Mouse (Mus musculus) MEL (cell line): ENCODE results near the gene Crat. TPM values are rescaled to one million over a fixed set of nuclear protein-coding genes. Genes with fewer than 3 reads are reported as not detected.

Experiments used
- DNase-seq: peaks from one replicate; pipeline ENCODE4 v3.0.0; 2011; ENCODE audit warnings: low read depth, low spot score
- H3K27ac ChIP-seq: 2 replicates; pipeline ENCODE4 v1.5.1; 2012; ENCODE audit warnings: low read depth, mild to moderate bottlenecking, control low read depth, low read length, moderate library complexity; ENCODE audit not compliant: control insufficient read depth
- H3K27me3 ChIP-seq, 2 experiments: fragments of 150-350 bp in 1 of 2; sonication (generic) in 1 of 2; 2 replicates each; pipeline ENCODE4 v1.6.1; 2012; ENCODE audit warnings: low read length in 2 of 2, mild to moderate bottlenecking in 2 of 2, improper control_type of control experiment in 1 of 2, moderate library complexity in 1 of 2; ENCODE audit not compliant: insufficient read depth in 2 of 2, control insufficient read depth in 1 of 2
- H3K36me3 ChIP-seq, 2 experiments: 2 replicates each; pipeline ENCODE4 v1.6.1; 2012 to 2014; ENCODE audit warnings: low read length in 2 of 2, improper control_type of control experiment in 1 of 2, inconsistent platforms in 1 of 2, mild to moderate bottlenecking in 1 of 2; ENCODE audit not compliant: insufficient read depth in 2 of 2, control insufficient read depth in 1 of 2
- H3K4me1 ChIP-seq, 2 experiments: fragments of 150-350 bp in 1 of 2; sonication (generic) in 1 of 2; 2 replicates each; pipeline ENCODE4 v1.6.1; 2012; ENCODE audit warnings: low read length in 2 of 2, improper control_type of control experiment in 1 of 2, mild to moderate bottlenecking in 1 of 2; ENCODE audit not compliant: insufficient read depth in 2 of 2, control insufficient read depth in 1 of 2
- H3K4me3 ChIP-seq, 2 experiments: fragments of 150-350 bp in 1 of 2; sonication (generic) in 1 of 2; 2 replicates each; pipeline ENCODE4 v1.5.1; 2012; ENCODE audit warnings: low read depth in 2 of 2, low read length in 2 of 2, mild to moderate bottlenecking in 2 of 2, moderate library complexity in 2 of 2, control low read depth in 1 of 2, improper control_type of control experiment in 1 of 2; ENCODE audit not compliant: control insufficient read depth in 1 of 2, insufficient read depth in 1 of 2
- H3K79me2 ChIP-seq: 2 replicates; pipeline ENCODE4 v1.6.1; 2012; ENCODE audit warnings: mild to moderate bottlenecking, low read length, moderate library complexity; ENCODE audit not compliant: control insufficient read depth, poor library complexity, insufficient read depth
- H3K9ac ChIP-seq: 2 replicates; pipeline ENCODE4 v1.6.1; 2012; ENCODE audit warnings: low read depth, mild to moderate bottlenecking, control low read depth, low read length, moderate library complexity; ENCODE audit not compliant: control insufficient read depth, poor library complexity, severe bottlenecking
- H3K9me3 ChIP-seq: fragments of 150-350 bp; sonication (generic); replicated peaks from 2 replicates; pipeline ENCODE4 v1.6.1; 2012; ENCODE audit warnings: mild to moderate bottlenecking, low read length, improper control_type of control experiment, moderate library complexity; ENCODE audit not compliant: insufficient read depth
- CHD1 ChIP-seq: IDR thresholded peaks from 2 replicates; pipeline ENCODE4 v1.6.1; 2012; ENCODE audit warnings: low read depth, mild to moderate bottlenecking, inconsistent platforms, low read length, improper control_type of control experiment
- E2F4 ChIP-seq: IDR thresholded peaks from 2 replicates; pipeline ENCODE4 v1.6.1; 2011; ENCODE audit warnings: low read depth, low read length, improper control_type of control experiment, borderline replicate concordance
- ELF1 ChIP-seq: IDR thresholded peaks from 2 replicates; pipeline ENCODE4 v1.6.1; 2014; ENCODE audit warnings: low read depth, mild to moderate bottlenecking, inconsistent platforms, low read length, improper control_type of control experiment, moderate library complexity
- GABPA ChIP-seq: IDR thresholded peaks from 2 replicates; pipeline ENCODE4 v1.6.1; 2012; ENCODE audit warnings: low read depth, mild to moderate bottlenecking, inconsistent platforms, low read length, improper control_type of control experiment, moderate library complexity
- GATA1 ChIP-seq: IDR thresholded peaks from 2 replicates; pipeline ENCODE4 v1.6.1; 2011; ENCODE audit warnings: low read depth, low read length, improper control_type of control experiment
- JUND ChIP-seq: IDR thresholded peaks from 2 replicates; pipeline ENCODE4 v1.6.1; 2011; ENCODE audit warnings: low read depth, mild to moderate bottlenecking, improper control_type of control experiment, low read length
- KAT2A ChIP-seq: conservative IDR thresholded peaks from 2 replicates; pipeline ENCODE4 v1.6.1; 2012; ENCODE audit warnings: low read depth, low read length, improper control_type of control experiment, inconsistent platforms
- MAX ChIP-seq: IDR thresholded peaks from 2 replicates; pipeline ENCODE4 v1.6.1; 2011; ENCODE audit warnings: low read length, improper control_type of control experiment
- MXI1 ChIP-seq: IDR thresholded peaks from 2 replicates; pipeline ENCODE4 v1.6.1; 2011; ENCODE audit warnings: mild to moderate bottlenecking, low read depth, low read length, improper control_type of control experiment
- POLR2A ChIP-seq, 2 experiments: IDR thresholded peaks; 2 replicates each; pipeline ENCODE4 v1.6.1; 2011 to 2012; ENCODE audit warnings: low read length in 2 of 2, mild to moderate bottlenecking in 2 of 2, control low read depth in 1 of 2, improper control_type of control experiment in 1 of 2, low read depth in 1 of 2, moderate library complexity in 1 of 2; ENCODE audit not compliant: control insufficient read depth in 1 of 2, insufficient read depth in 1 of 2, poor library complexity in 1 of 2
- POLR2AphosphoS2 ChIP-seq: IDR thresholded peaks from 2 replicates; pipeline ENCODE4 v1.6.1; 2011; ENCODE audit warnings: low read length, improper control_type of control experiment
- TAL1 ChIP-seq: IDR thresholded peaks from 2 replicates; pipeline ENCODE4 v1.6.1; 2012; ENCODE audit warnings: mild to moderate bottlenecking, inconsistent platforms, low read length, moderate library complexity, mixed read lengths
- TBP ChIP-seq: IDR thresholded peaks from 2 replicates; pipeline ENCODE4 v1.8.0; 2011; ENCODE audit warnings: low read depth, low read length, improper control_type of control experiment
- TCF12 ChIP-seq: IDR thresholded peaks from 2 replicates; pipeline ENCODE4 v1.6.1; 2014; ENCODE audit warnings: low read depth, mild to moderate bottlenecking, inconsistent platforms, low read length, improper control_type of control experiment, moderate library complexity
- UBTF ChIP-seq: IDR thresholded peaks from 2 replicates; pipeline ENCODE4 v1.6.1; 2012; ENCODE audit warnings: low read depth, mild to moderate bottlenecking, inconsistent platforms, low read length, improper control_type of control experiment, moderate library complexity, borderline replicate concordance; ENCODE audit not compliant: insufficient read depth
- USF2 ChIP-seq, 2 experiments: IDR thresholded peaks; 2 replicates each; pipeline ENCODE4 v1.6.1; 2011 to 2012; ENCODE audit warnings: improper control_type of control experiment in 2 of 2, low read length in 2 of 2, borderline replicate concordance in 1 of 2, inconsistent platforms in 1 of 2, low read depth in 1 of 2, mild to moderate bottlenecking in 1 of 2; ENCODE audit not compliant: insufficient read depth in 1 of 2
- ZC3H11A ChIP-seq: IDR thresholded peaks from 2 replicates; pipeline ENCODE4 v1.6.1; 2012; ENCODE audit warnings: low read depth, mild to moderate bottlenecking, inconsistent platforms, low read length, improper control_type of control experiment
- ZKSCAN1 ChIP-seq: IDR thresholded peaks from 2 replicates; pipeline ENCODE4 v1.6.1; 2012; ENCODE audit warnings: low read depth, mild to moderate bottlenecking, inconsistent platforms, low read length, improper control_type of control experiment, moderate library complexity
- ZMIZ1 ChIP-seq: IDR thresholded peaks from 2 replicates; pipeline ENCODE4 v1.6.1; 2012; ENCODE audit warnings: low read depth, mild to moderate bottlenecking, inconsistent platforms, low read length, improper control_type of control experiment, moderate library complexity
- ZNF384 ChIP-seq: IDR thresholded peaks from 2 replicates; pipeline ENCODE4 v1.6.1; 2012; ENCODE audit warnings: low read depth, mild to moderate bottlenecking, inconsistent platforms, low read length, improper control_type of control experiment
- polyA plus RNA-seq, 2 experiments: library from polyadenylated mRNA; stranded (reverse) in 1 of 2; unstranded in 1 of 2; fragments of >175 nt in 1 of 2; fragments of >200 nt in 1 of 2; gene quantifications; 2 replicates each; pipeline versions ENCODE4 v1.2.1 to v1.2.4; 2012; ENCODE audit warnings: low replicate concordance in 2 of 2, low read depth in 1 of 2; ENCODE audit not compliant: insufficient read length in 2 of 2, insufficient read depth in 1 of 2, missing spikeins in 1 of 2
- total RNA-seq: library from RNA; depleted of rRNA; stranded (reverse); fragments of 300-350 nt; gene quantifications from 2 replicates; pipeline ENCODE4 v1.2.3, GENCODE M21; 2012

Gene Crat
- total and polyA plus RNA-seq, 3 experiments, result 22.0 to 93.9 TPM; not detected in 1

- Histone ChIP-seq H3K9ac (no peak overlapping the region), H3K4me3 (no peak overlapping the region), H3K4me1 (peaks cover 0 to 9% of the 10 kb centered on the region in 2 experiments; a peak in 3 of 4 replicates), H3K79me2 (no peaks in the 10 kb centered on the region)
- TF ChIP-seq ZKSCAN1, result no peak
- TF ChIP-seq GATA1, result no peak
- TF ChIP-seq TCF12, result no peak
- TF ChIP-seq ELF1, result no peak
- no peak for TF ChIP-seq E2F4
- TF ChIP-seq GABPA, result no peak
- TF ChIP-seq UBTF, result no peak
- TF ChIP-seq TBP, result no peak
- no peak for TF ChIP-seq MAX
- TF ChIP-seq ZMIZ1, result no peak
- no peak for TF ChIP-seq MXI1
- TF ChIP-seq POLR2AphosphoS2, result no peak
- TF ChIP-seq KAT2A, result no peak
- no peak for TF ChIP-seq POLR2A (IDR thresholded peaks at IDR 0.05; ENCODE audit: control insufficient read depth in 1 of 2, insufficient read depth in 1 of 2, low read depth in 1 of 2, low read length in 2 of 2, poor library complexity in 1 of 2)
- TF ChIP-seq CHD1, result no peak
- TF ChIP-seq TAL1, result no peak
- TF ChIP-seq, all 39 proteins: peak for 0
- no peak for DNase-seq
- Histone ChIP-seq H3K27me3 (no peaks in the 10 kb centered on the region), H3K36me3 (peaks cover 0 to 5% of the 10 kb centered on the region in 2 experiments; a peak in 3 of 4 replicates), H3K9me3 (no peaks in the 10 kb centered on the region), H3K27ac (no peak overlapping the region)
Measured at GRCm38 (mm10) chr2:30458349-30458748, 42.7 kb upstream of the Crat start.

- Histone ChIP-seq H3K27me3 (no peaks in the 10 kb centered on the region), H3K36me3 (peaks cover 0 to 5% of the 10 kb centered on the region in 2 experiments; a peak in 3 of 4 replicates), H3K4me3 (no peak overlapping the region), H3K4me1 (peaks cover 0 to 9% of the 10 kb centered on the region in 2 experiments; a peak in 3 of 4 replicates), H3K9ac (no peak overlapping the region), H3K79me2 (no peaks in the 10 kb centered on the region), H3K9me3 (no peaks in the 10 kb centered on the region), H3K27ac (no peak overlapping the region)
- TF ChIP-seq ZC3H11A (no peak), E2F4 (no peak), CHD1 (no peak), ZNF384 (no peak), JUND (no peak), USF2 (IDR thresholded peaks at IDR 0.05; ENCODE audit: borderline replicate concordance in 1 of 2, insufficient read depth in 1 of 2, low read depth in 1 of 2, low read length in 2 of 2) (no peak)
- DNase-seq, result no peak
Measured at GRCm38 (mm10) chr2:30456104-30456980, 40.7 kb upstream of the Crat start.
